21 mouse cellular contexts compared by ENCODE assay signal in the genomic region with DNA sequence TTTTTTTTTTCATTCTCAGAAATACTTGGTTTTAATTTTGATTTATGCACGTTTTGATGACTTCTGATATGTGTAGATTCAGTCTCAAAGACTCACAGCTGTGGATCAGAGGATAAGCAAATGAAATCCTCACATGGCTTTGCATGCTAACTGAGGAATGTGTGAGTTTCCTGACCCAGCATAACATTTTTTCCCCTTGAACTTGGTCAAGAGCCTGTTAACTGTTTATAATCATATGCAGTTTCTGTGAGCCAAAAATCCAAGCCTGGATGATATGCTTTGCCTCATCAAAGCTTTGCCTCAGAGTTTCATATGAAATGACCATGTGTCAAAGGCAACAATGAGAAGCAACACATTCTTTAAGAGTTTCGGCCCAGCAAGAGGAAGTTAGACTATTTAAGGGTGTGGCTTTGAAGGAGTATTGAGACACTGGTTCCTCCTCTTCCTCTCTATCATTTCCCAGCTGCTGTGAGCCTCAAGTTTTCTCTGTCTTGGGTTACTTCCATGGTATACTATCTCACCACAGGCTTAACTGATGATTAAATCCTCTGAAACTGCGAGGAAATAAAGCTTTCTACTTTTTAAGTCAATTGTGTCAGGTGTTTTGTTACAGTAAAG.
DNase-seq lines count a peak whose midpoint lies in the region; ATAC-seq and TF ChIP-seq lines count a peak whose summit lies in the region.
"Had no signal": no experiment of that assay in that cellular context is flagged by ENCODE, and none has a peak within 500 bp of the region (broad histone marks: within the 10 kb centered on the region; RNA-seq: fewer than 3 reads in every experiment).

No protein-coding gene starts in this region.

- no peaks in the 10 kb centered on the region for H3K27me3 ChIP-seq in kidney, embryonic 15.5 days
- no peaks in the 10 kb centered on the region for H3K27me3 ChIP-seq in lung, embryonic 16.5 days (ENCODE audit: control insufficient read depth, insufficient read depth, low read depth, low read length)
- no peaks in the 10 kb centered on the region for H3K27me3 ChIP-seq in stomach, embryonic 16.5 days (ENCODE audit: control insufficient read depth, insufficient read depth, low read length)
- H3K27me3 ChIP-seq: embryonic facial prominence, embryonic 13.5 days; hindbrain, embryonic 12.5 days; limb, embryonic 12.5 days; midbrain, embryonic 12.5 days; neural tube, embryonic 13.5 days had no signal

- no peak overlapping the region for H3K9ac ChIP-seq in kidney, embryonic 15.5 days
- H3K9ac ChIP-seq in lung, embryonic 16.5 days (ENCODE audit: low read length) = no peak overlapping the region
- H3K9ac ChIP-seq in stomach, embryonic 16.5 days (ENCODE audit: low read length) = no peak overlapping the region
- H3K9ac ChIP-seq: embryonic facial prominence, embryonic 13.5 days; forebrain, postnatal 0 days; hindbrain, embryonic 12.5 days; limb, embryonic 12.5 days; liver, embryonic 14.5 days; midbrain, embryonic 12.5 days; neural tube, embryonic 13.5 days had no signal

- no peaks in the 10 kb centered on the region for H3K9me3 ChIP-seq in kidney, embryonic 15.5 days (replicated peaks)
- H3K9me3 ChIP-seq in lung, embryonic 16.5 days (ENCODE audit: control insufficient read depth, low read length) = no peaks in the 10 kb centered on the region
- H3K9me3 ChIP-seq in stomach, embryonic 16.5 days (replicated peaks; ENCODE audit: control insufficient read depth, low read length) = no peaks in the 10 kb centered on the region
- H3K9me3 ChIP-seq: embryonic facial prominence, embryonic 13.5 days; hindbrain, embryonic 12.5 days; limb, embryonic 12.5 days; midbrain, embryonic 12.5 days; neural tube, embryonic 13.5 days had no signal

- H3K4me1 ChIP-seq in kidney, embryonic 15.5 days = peaks cover 21% of the 10 kb centered on the region
- H3K4me1 ChIP-seq in lung, embryonic 16.5 days (replicated peaks; ENCODE audit: control insufficient read depth, insufficient read depth, low read length) = peaks cover 12% of the 10 kb centered on the region
- H3K4me1 ChIP-seq in embryonic fibroblast, embryonic 13.5 days (ENCODE audit: control insufficient read depth, insufficient read depth, low read length) = peaks cover 10% of the 10 kb centered on the region
- no peaks in the 10 kb centered on the region for H3K4me1 ChIP-seq in stomach, embryonic 16.5 days (ENCODE audit: control insufficient read depth, insufficient read depth, low read length)
- H3K4me1 ChIP-seq: midbrain, embryonic 12.5 days; neural tube, embryonic 13.5 days had no signal

- 71% methylated on average over 3 of the region's 3 CpGs for WGBS in kidney, embryonic 15.5 days
- 57% methylated on average over 3 of the region's 3 CpGs for WGBS in lung, embryonic 16.5 days
- WGBS in stomach, embryonic 16.5 days = 58% methylated on average over 3 of the region's 3 CpGs

- no peak for ATAC-seq in kidney, embryonic 15.5 days (replicated peaks; ENCODE audit: low FRiP score)
- peak; percentile 15; the same call in 1 of the 2 replicates for ATAC-seq in lung, embryonic 16.5 days (ENCODE audit: low read depth)
- ATAC-seq in stomach, embryonic 16.5 days (ENCODE audit: insufficient read depth, low FRiP score) = no peak
- ATAC-seq: forebrain, postnatal 0 days had no signal

- no peak for TF ChIP-seq POLR2A in embryonic fibroblast, embryonic 13.5 days (IDR thresholded peaks at IDR 0.05; ENCODE audit: low read depth, low read length)

- no peak overlapping the region for H3K4me2 ChIP-seq in kidney, embryonic 15.5 days
- no peak overlapping the region for H3K4me2 ChIP-seq in lung, embryonic 16.5 days (ENCODE audit: low read depth, low read length)
- H3K4me2 ChIP-seq in stomach, embryonic 16.5 days (ENCODE audit: low read depth, low read length) = no peak overlapping the region
- H3K4me2 ChIP-seq: embryonic facial prominence, embryonic 13.5 days; heart, embryonic 11.5 days; hindbrain, embryonic 12.5 days; limb, embryonic 12.5 days; midbrain, embryonic 12.5 days; neural tube, embryonic 13.5 days had no signal

- TF ChIP-seq CTCF in embryonic fibroblast, embryonic 13.5 days (IDR thresholded peaks at IDR 0.05; ENCODE audit: borderline replicate concordance, insufficient read depth, low read length) = no peak

- DNase-seq in kidney, adult 11 months = no peak
- DNase-seq in lung, postnatal 14 days = no peak
- DNase-seq in adrenal gland, adult 2 months = no peak
- DNase-seq: adrenal gland, postnatal 10 days; B cell, adult 2 months; cerebellum, adult 9-10 months; forebrain, postnatal 0 days; heart, postnatal 14 days; thymus, adult 2 months had no signal

- H3K27ac ChIP-seq in kidney, embryonic 15.5 days = peak overlapping the region; percentile 61
- peak overlapping the region; percentile 12; the same call in 1 of the 2 replicates for H3K27ac ChIP-seq in lung, embryonic 16.5 days (ENCODE audit: low read length)
- peak overlapping the region; percentile 35; the same call in 1 of the 2 replicates for H3K27ac ChIP-seq in embryonic fibroblast, embryonic 13.5 days (ENCODE audit: insufficient read depth, low read length)
- peak overlapping the region; percentile 49; the same call in 1 of the 2 replicates for H3K27ac ChIP-seq in stomach, embryonic 16.5 days (ENCODE audit: low read length)
- H3K27ac ChIP-seq: embryonic facial prominence, embryonic 13.5 days; hindbrain, embryonic 12.5 days; limb, embryonic 12.5 days; liver, embryonic 14.5 days; macrophage; midbrain, embryonic 12.5 days; neural tube, embryonic 13.5 days had no signal

- no peaks in the 10 kb centered on the region for H3K36me3 ChIP-seq in kidney, embryonic 15.5 days
- H3K36me3 ChIP-seq in lung, embryonic 16.5 days (ENCODE audit: control insufficient read depth, insufficient read depth, low read length) = no peaks in the 10 kb centered on the region
- H3K36me3 ChIP-seq in stomach, embryonic 16.5 days (ENCODE audit: control insufficient read depth, insufficient read depth, low read length) = no peaks in the 10 kb centered on the region
- H3K36me3 ChIP-seq: embryonic facial prominence, embryonic 13.5 days; hindbrain, embryonic 12.5 days; limb, embryonic 12.5 days; midbrain, embryonic 12.5 days; neural tube, embryonic 13.5 days had no signal

- H3K4me3 ChIP-seq in kidney, embryonic 15.5 days (replicated peaks) = no peak overlapping the region
- H3K4me3 ChIP-seq in lung, embryonic 16.5 days (ENCODE audit: low read length) = no peak overlapping the region
- H3K4me3 ChIP-seq in embryonic fibroblast, embryonic 13.5 days (ENCODE audit: insufficient read depth, low read length) = no peak overlapping the region
- no peak overlapping the region for H3K4me3 ChIP-seq in stomach, embryonic 16.5 days (replicated peaks; ENCODE audit: low read length)
- H3K4me3 ChIP-seq: embryonic facial prominence, embryonic 13.5 days; hindbrain, embryonic 12.5 days; limb, embryonic 12.5 days; midbrain, embryonic 12.5 days; neural tube, embryonic 13.5 days had no signal
